Mouse (Mus musculus) lung, postnatal 0 days (tissue): ENCODE data around the gene Serping1. TPM values are rescaled to one million over a fixed set of nuclear protein-coding genes. Genes with fewer than 3 reads are reported as not detected.

Source experiments
- ATAC-seq: fragments of 200-750 bp; cut with Nextera tagmentation; 2 replicates; pipeline ENCODE4 v1.8.0; 2017; ENCODE audit warnings: moderate library complexity
- DNase-seq: peaks from one replicate; pipeline ENCODE4 v3.0.0-alpha.2; 2016; ENCODE audit warnings: low spot score
- H3K27ac ChIP-seq: fragments of 300-500 bp; sonication (generic); 2 replicates; pipeline ENCODE4 v1.5.1; 2014; ENCODE audit warnings: antibody characterized with exemption, mild to moderate bottlenecking, low read length, mixed read lengths
- H3K27me3 ChIP-seq: fragments of 300-500 bp; sonication (generic); replicated peaks from 2 replicates; pipeline ENCODE4 v1.6.1; 2014; ENCODE audit warnings: low read length, mixed read lengths; ENCODE audit not compliant: insufficient read depth
- H3K36me3 ChIP-seq: fragments of 300-500 bp; sonication (generic); 2 replicates; pipeline ENCODE4 v1.6.1; 2014; ENCODE audit warnings: low read length, mixed read lengths; ENCODE audit not compliant: insufficient read depth
- H3K4me1 ChIP-seq: fragments of 300-500 bp; sonication (generic); 2 replicates; pipeline ENCODE4 v1.6.1; 2014; ENCODE audit warnings: antibody characterized with exemption, low read depth, low read length, mixed read lengths; ENCODE audit not compliant: insufficient read depth
- H3K4me2 ChIP-seq: fragments of 300-500 bp; sonication (generic); replicated peaks from 2 replicates; pipeline ENCODE4 v1.6.1; 2014; ENCODE audit warnings: low read depth, mild to moderate bottlenecking, low read length, moderate library complexity, mixed read lengths
- H3K4me3 ChIP-seq: fragments of 300-500 bp; sonication (generic); 2 replicates; pipeline ENCODE4 v1.5.1; 2014; ENCODE audit warnings: low read depth, low read length
- H3K9ac ChIP-seq: fragments of 300-500 bp; sonication (generic); replicated peaks from 2 replicates; pipeline ENCODE4 v1.6.1; 2014; ENCODE audit warnings: low read depth, mild to moderate bottlenecking
- H3K9me3 ChIP-seq: fragments of 300-500 bp; sonication (generic); 2 replicates; pipeline ENCODE4 v1.6.1; 2016; ENCODE audit warnings: low read length, mixed read lengths
- CTCF ChIP-seq: IDR thresholded peaks from 2 replicates; pipeline ENCODE4 v1.5.1; 2016; ENCODE audit warnings: antibody characterized with exemption, mild to moderate bottlenecking
- EP300 ChIP-seq: IDR thresholded peaks from 2 replicates; pipeline ENCODE4 v1.6.1; 2016; ENCODE audit warnings: antibody characterized with exemption, mild to moderate bottlenecking, control low read depth
- WGBS: fragments of 180-500 bp; shearing (Covaris S2); extraction: QIAGEN DNeasy Blood & Tissue Kit; methylation state at CpG from one replicate; pipeline ENCODE4 v1.1.7; 2014; 5-methylcytosine and 5-hydroxymethylcytosine counted together
- polyA plus RNA-seq: library from polyadenylated mRNA; unstranded; fragments of >200 nt; fragmentation: Nextera tagmentation; extraction: Ambion mirVana; gene quantifications from 2 replicates; pipeline ENCODE4 v1.2.1, GENCODE M21; 2015

Serping1 gene
- polyA plus RNA-seq, 1 experiment from 2014 or later: 283 TPM

GRCm38 (mm10) chr2:84762295-84762694, 12.9 kb downstream of the Serping1 start:
- Histone ChIP-seq H3K36me3 (no peaks in the 10 kb centered on the region), H3K27ac (no peak overlapping the region), H3K27me3 (no peaks in the 10 kb centered on the region), H3K4me1 (no peaks in the 10 kb centered on the region), H3K4me2 (no peak overlapping the region), H3K4me3 (no peak overlapping the region), H3K9ac (no peak overlapping the region), H3K9me3 (no peaks in the 10 kb centered on the region)
- no peak for TF ChIP-seq EP300
- no peak for TF ChIP-seq CTCF
- 57% methylated on average over 4 of the region's 4 CpGs for WGBS
- DNase-seq: no peak
- no peak for ATAC-seq

- no peak overlapping the region for H3K4me2 ChIP-seq
- no peak overlapping the region for H3K9ac ChIP-seq
- H3K27me3 ChIP-seq: no peaks in the 10 kb centered on the region
- 64% methylated on average over 1 of the region's 1 CpGs for WGBS
- H3K4me3 ChIP-seq: no peak overlapping the region
- ATAC-seq (no peak), DNase-seq (no peak)
- TF ChIP-seq EP300 (no peak), CTCF (no peak)
- H3K4me1 ChIP-seq: no peaks in the 10 kb centered on the region
- no peaks in the 10 kb centered on the region for H3K9me3 ChIP-seq
- no peaks in the 10 kb centered on the region for H3K36me3 ChIP-seq
- H3K27ac ChIP-seq: no peak overlapping the region
These were observed 13.4 kb downstream of the Serping1 start for GRCm38 (mm10) chr2:84761840-84762239.

- Histone ChIP-seq H3K4me2 (no peak overlapping the region), H3K4me3 (no peak overlapping the region), H3K4me1 (no peaks in the 10 kb centered on the region), H3K9me3 (no peaks in the 10 kb centered on the region), H3K27ac (no peak overlapping the region), H3K27me3 (no peaks in the 10 kb centered on the region), H3K9ac (no peak overlapping the region), H3K36me3 (no peaks in the 10 kb centered on the region)
- 61% methylated on average over 3 of the region's 3 CpGs for WGBS
- ATAC-seq (no peak), DNase-seq (no peak)
- TF ChIP-seq CTCF: no peak
- no peak for TF ChIP-seq EP300
These were observed 13.9 kb downstream of the Serping1 start for GRCm38 (mm10) chr2:84761309-84761708.

- Histone ChIP-seq H3K36me3 (no peaks in the 10 kb centered on the region), H3K27ac (no peak overlapping the region), H3K4me1 (no peaks in the 10 kb centered on the region), H3K27me3 (no peaks in the 10 kb centered on the region), H3K4me3 (no peak overlapping the region), H3K9me3 (no peaks in the 10 kb centered on the region), H3K9ac (no peak overlapping the region), H3K4me2 (no peak overlapping the region)
- DNase-seq (no peak), ATAC-seq (no peak)
- WGBS: 63% methylated on average over 8 of the region's 8 CpGs
- no peak for TF ChIP-seq CTCF
- no peak for TF ChIP-seq EP300
These were observed 14.5 kb downstream of the Serping1 start for GRCm38 (mm10) chr2:84760777-84761176.

- no peak overlapping the region for H3K9ac ChIP-seq
- DNase-seq: peak; percentile 73
- 0% methylated on average over 2 of the region's 2 CpGs for WGBS
- TF ChIP-seq EP300: no peak
- peak; percentile 87 for TF ChIP-seq CTCF
- no peaks in the 10 kb centered on the region for H3K4me1 ChIP-seq
- H3K9me3 ChIP-seq: no peaks in the 10 kb centered on the region
- H3K4me3 ChIP-seq: no peak overlapping the region
- H3K4me2 ChIP-seq: no peak overlapping the region
- peak; percentile 57 for ATAC-seq
- H3K27me3 ChIP-seq: no peaks in the 10 kb centered on the region
- H3K27ac ChIP-seq: no peak overlapping the region
- no peaks in the 10 kb centered on the region for H3K36me3 ChIP-seq
These were observed 16.6 kb downstream of the Serping1 start for GRCm38 (mm10) chr2:84758542-84759127.

- Histone ChIP-seq H3K27ac (no peak overlapping the region), H3K9ac (no peak overlapping the region), H3K4me2 (no peak overlapping the region), H3K27me3 (no peaks in the 10 kb centered on the region), H3K9me3 (no peaks in the 10 kb centered on the region), H3K36me3 (no peaks in the 10 kb centered on the region), H3K4me1 (no peaks in the 10 kb centered on the region), H3K4me3 (no peak overlapping the region)
- DNase-seq: no peak
- no peak for TF ChIP-seq CTCF
- TF ChIP-seq EP300: no peak
- WGBS: 58% methylated on average over 7 of the region's 7 CpGs
- no peak for ATAC-seq
These were observed 18.1 kb downstream of the Serping1 start for GRCm38 (mm10) chr2:84757026-84757682.
